Mouse (Mus musculus) liver, adult 2 months (tissue): ENCODE data around the gene Bri3bp.

ENCODE experiments used
- CTCF ChIP-seq: fragments of 200-500 bp; IDR thresholded peaks from 2 replicates; pipeline ENCODE4 v1.5.1; 2011; ENCODE audit warnings: low read depth, low read length, control low read depth
- POLR2A ChIP-seq: fragments of 200-500 bp; IDR thresholded peaks from 2 replicates; pipeline ENCODE4 v1.6.1; 2011; ENCODE audit warnings: low read length, control low read depth; ENCODE audit not compliant: insufficient read depth; ENCODE audit errors: extremely low read depth

DNA sequence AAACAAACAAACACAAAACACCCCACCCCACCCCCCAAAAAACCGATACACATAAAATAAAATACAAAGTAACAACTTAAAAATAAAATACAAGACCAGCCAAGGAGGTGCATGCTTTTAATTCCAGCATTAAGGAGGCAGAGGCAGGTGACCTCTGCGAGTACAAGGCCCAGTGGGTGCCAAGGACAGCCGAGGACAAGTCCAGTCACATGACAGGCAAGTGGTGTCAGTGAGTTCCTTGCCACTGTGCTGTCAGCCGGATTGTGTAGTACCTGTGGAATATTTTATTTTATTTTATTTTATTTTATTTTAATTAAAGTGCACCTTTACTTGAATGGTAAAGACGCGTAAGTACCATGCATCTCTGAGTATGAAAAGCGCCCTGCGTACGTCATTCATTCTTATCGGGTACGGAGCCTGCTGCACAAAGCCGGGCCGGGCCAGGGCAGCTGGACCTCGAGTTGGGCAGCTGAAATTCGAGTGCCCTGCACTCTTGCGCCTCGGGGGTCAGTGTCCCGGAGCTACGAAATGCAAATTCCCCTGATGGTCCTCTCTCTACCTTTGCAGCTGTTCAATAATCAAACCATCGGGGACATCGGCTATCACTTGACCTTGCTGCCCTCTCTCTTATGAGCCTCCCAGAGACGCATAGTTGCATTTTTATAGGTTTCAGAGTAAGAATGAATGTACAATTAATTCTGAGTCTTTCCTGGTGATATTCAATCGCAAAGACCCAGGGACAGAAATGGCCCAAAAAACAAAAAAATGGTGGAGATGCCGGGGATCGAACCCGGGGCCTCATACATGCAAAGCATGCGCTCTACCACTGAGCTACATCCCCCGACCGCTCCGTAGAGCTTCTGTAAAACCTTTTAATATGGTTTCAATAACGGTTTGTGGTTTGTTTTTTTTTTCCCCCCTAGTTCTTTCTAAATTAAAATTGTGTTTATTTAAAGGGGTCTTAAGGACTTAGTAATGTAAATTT, 37.6 kb upstream of the Bri3bp start:
- no peak for TF ChIP-seq CTCF
- no peak for TF ChIP-seq POLR2A
